Comparison of ENCODE assay signal across 14 mouse cellular contexts in the genomic region with DNA sequence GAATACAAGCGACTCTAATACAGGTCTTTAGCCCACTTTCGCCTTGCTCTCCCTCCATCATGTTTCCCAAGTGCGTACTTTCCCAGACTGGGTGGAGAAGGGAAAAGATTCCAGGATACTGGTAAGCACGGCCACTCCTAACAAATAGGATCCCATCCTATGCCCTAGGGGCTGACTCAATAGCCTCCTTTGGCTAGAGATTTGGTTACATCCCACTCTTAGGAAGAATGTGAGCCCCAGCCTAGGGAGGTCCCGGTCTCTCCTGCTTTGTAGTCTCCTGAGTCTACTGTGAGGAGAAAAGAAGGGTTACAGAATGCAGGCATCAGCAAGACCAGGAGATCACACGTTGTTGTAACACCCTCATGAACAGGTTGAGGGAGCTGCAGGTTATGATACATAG. TPM values are rescaled to one million over a fixed set of nuclear protein-coding genes. Genes with fewer than 3 reads are reported as not detected.
DNase-seq lines count a peak whose midpoint lies in the region; ATAC-seq and TF ChIP-seq lines count a peak whose summit lies in the region.
"Had no signal": no experiment of that assay in that cellular context is flagged by ENCODE, and none has a peak within 500 bp of the region (broad histone marks: within the 10 kb centered on the region; RNA-seq: fewer than 3 reads in every experiment).

No protein-coding gene starts in this region.

- no peak for TF ChIP-seq POLR2A in embryonic fibroblast, embryonic 13.5 days (IDR thresholded peaks at IDR 0.05; ENCODE audit: low read depth, low read length)

- H3K9ac ChIP-seq in heart, postnatal 0 days (replicated peaks; ENCODE audit: low read depth, low read length): no peak overlapping the region; the same call in 1 of the 2 replicates
- H3K9ac ChIP-seq: liver, embryonic 15.5 days; neural tube, embryonic 13.5 days had no signal

- no peak for TF ChIP-seq CTCF in embryonic fibroblast, embryonic 13.5 days (IDR thresholded peaks at IDR 0.05; ENCODE audit: borderline replicate concordance, insufficient read depth, low read length)
- TF ChIP-seq CTCF in heart, postnatal 0 days (IDR thresholded peaks at IDR 0.05; ENCODE audit: low read depth): no peak

- H3K4me2 ChIP-seq in heart, postnatal 0 days (ENCODE audit: low read depth, low read length): no peak overlapping the region
- H3K4me2 ChIP-seq: liver, embryonic 15.5 days; neural tube, embryonic 13.5 days had no signal

- DNase-seq in heart, adult 11 months: peak; percentile 93
- no peak for DNase-seq in heart, postnatal 14 days
- DNase-seq in embryonic facial prominence, embryonic 10.5 days (ENCODE audit: low spot score): no peak
- peak; percentile 26 for DNase-seq in heart, postnatal 0 days (ENCODE audit: low spot score)
- DNase-seq in cerebellum, adult 11 months: no peak
- no peak for DNase-seq in left cerebral cortex, adult 9 months (ENCODE audit: low spot score in 2 of 2)
- no peak for DNase-seq in retina, embryonic 14.5 days (ENCODE audit: low spot score)
- DNase-seq: right cerebral cortex, postnatal 4 days; thymus, postnatal 25 days had no signal

- no peak for TF ChIP-seq EP300 in heart, postnatal 0 days (IDR thresholded peaks at IDR 0.05; ENCODE audit: low read depth)

- no peaks in the 10 kb centered on the region for H3K36me3 ChIP-seq in embryonic facial prominence, embryonic 10.5 days (replicated peaks)
- no peaks in the 10 kb centered on the region for H3K36me3 ChIP-seq in heart, postnatal 0 days (replicated peaks; ENCODE audit: control insufficient read depth, insufficient read depth, low read length)
- H3K36me3 ChIP-seq: liver, embryonic 15.5 days; neural tube, embryonic 13.5 days had no signal

- H3K27ac ChIP-seq in embryonic facial prominence, embryonic 10.5 days (replicated peaks): peak overlapping the region; percentile 30; the same call in 1 of the 2 replicates
- H3K27ac ChIP-seq in embryonic fibroblast, embryonic 13.5 days (ENCODE audit: insufficient read depth, low read length): peak overlapping the region; percentile 59
- H3K27ac ChIP-seq in heart, postnatal 0 days (ENCODE audit: low read depth): peak overlapping the region; percentile 7; the same call in 1 of the 2 replicates
- H3K27ac ChIP-seq: hindbrain, postnatal 0 days; left cerebral cortex, adult 2 months; liver, embryonic 15.5 days; neural tube, embryonic 13.5 days had no signal

- peaks cover 7% of the 10 kb centered on the region; the same call in 1 of the 2 replicates for H3K27me3 ChIP-seq in embryonic facial prominence, embryonic 10.5 days (replicated peaks; ENCODE audit: low read depth, poor library complexity, severe bottlenecking)
- H3K27me3 ChIP-seq in heart, postnatal 0 days (ENCODE audit: control insufficient read depth, insufficient read depth, low read length): no peaks in the 10 kb centered on the region
- H3K27me3 ChIP-seq: liver, embryonic 15.5 days; neural tube, embryonic 13.5 days had no signal

- intact Hi-C loops in heart, postnatal 14 days (cut with DNase I): loop anchor here (5.0 kb wide), 1 partner anchor 67 kb away; no protein-coding TSS in a partner anchor

- H3K4me3 ChIP-seq in embryonic facial prominence, embryonic 10.5 days: no peak overlapping the region
- H3K4me3 ChIP-seq in embryonic fibroblast, embryonic 13.5 days (ENCODE audit: insufficient read depth, low read length): no peak overlapping the region
- no peak overlapping the region for H3K4me3 ChIP-seq in heart, postnatal 0 days (ENCODE audit: low read depth, low read length)
- H3K4me3 ChIP-seq: left cerebral cortex, adult 2 months; liver, embryonic 15.5 days; neural tube, embryonic 13.5 days had no signal

- peaks cover 43% of the 10 kb centered on the region for H3K4me1 ChIP-seq in embryonic facial prominence, embryonic 10.5 days
- peaks cover 16% of the 10 kb centered on the region for H3K4me1 ChIP-seq in embryonic fibroblast, embryonic 13.5 days (ENCODE audit: control insufficient read depth, insufficient read depth, low read length)
- peaks cover 27% of the 10 kb centered on the region for H3K4me1 ChIP-seq in heart, postnatal 0 days (ENCODE audit: control insufficient read depth, insufficient read depth)

- ATAC-seq in heart, postnatal 0 days (ENCODE audit: insufficient read depth, low read depth): no peak
- ATAC-seq: hindbrain, postnatal 0 days had no signal

- WGBS in embryonic facial prominence, embryonic 10.5 days: 77% methylated on average over 6 of the region's 6 CpGs
- 63% methylated on average over 6 of the region's 6 CpGs for WGBS in heart, postnatal 0 days

- no peaks in the 10 kb centered on the region for H3K9me3 ChIP-seq in embryonic facial prominence, embryonic 10.5 days
- H3K9me3 ChIP-seq in heart, postnatal 0 days (replicated peaks; ENCODE audit: control insufficient read depth, low read length): no peaks in the 10 kb centered on the region
- H3K9me3 ChIP-seq: liver, embryonic 15.5 days; neural tube, embryonic 13.5 days had no signal

RNA-seq across cellular contexts. Expression of a gene that starts 36.2 kb away (rescaled TPM):
- 100 to 1,000 TPM; 124 to 140 TPM for total RNA-seq in heart, postnatal 14 days (2021)
- 38.1 and 39.3 TPM in 2 replicates for polyA plus RNA-seq in embryonic facial prominence, embryonic 10.5 days (2016; fragmentation: Nextera tagmentation; extraction: Ambion mirVana)
- polyA plus RNA-seq in embryonic fibroblast, embryonic 13.5 days (2011; ENCODE audit: insufficient read length, low read depth, missing spikeins): 54.2 and 80.9 TPM in 2 replicates
- 98.7 and 107 TPM in 2 replicates for total RNA-seq in heart, postnatal 0 days (2014; rRNA removed; ENCODE audit: low replicate concordance)
- 242 and 274 TPM in 2 replicates for polyA plus RNA-seq in heart, postnatal 0 days (2015; fragmentation: Nextera tagmentation; extraction: Ambion mirVana)

Comparison
In these comparisons a context has a peak if more than half of its experiments do, and no peak if none do; other contexts are left out.
1. DNase-seq: peak in heart, adult 11 months (single experiment) and heart, postnatal 0 days (single experiment); none in heart, postnatal 14 days (0 of 2), embryonic facial prominence, embryonic 10.5 days (single experiment), cerebellum, adult 11 months (single experiment), left cerebral cortex, adult 9 months (0 of 2) and retina, embryonic 14.5 days (single experiment).
2. H3K27ac ChIP-seq: peak in every context shown above with its lines; median percentile 59 in embryonic fibroblast, embryonic 13.5 days; 30 in embryonic facial prominence, embryonic 10.5 days; 7 in heart, postnatal 0 days.